In the genomic region with DNA sequence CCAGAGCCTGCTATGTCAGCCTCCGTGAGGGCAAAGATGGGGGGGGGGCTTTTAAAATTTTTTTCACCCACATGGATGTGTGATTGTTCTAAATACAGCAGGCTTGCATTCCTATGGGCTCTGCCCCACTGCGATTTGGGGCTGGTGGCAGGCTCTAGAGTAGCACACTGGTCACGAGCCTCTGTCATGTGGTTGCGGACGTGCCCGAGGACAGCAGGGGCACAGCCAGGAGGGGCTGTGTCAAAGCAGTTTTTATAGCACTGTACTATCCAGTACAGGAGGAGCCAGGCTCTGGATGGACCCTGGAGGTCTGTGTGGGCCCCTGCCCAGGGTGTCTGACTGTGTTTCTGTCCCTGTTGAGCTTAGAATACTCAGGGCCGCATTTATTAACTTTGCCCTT, we compare ENCODE assay signal across 30 mouse cellular contexts. TPM values are rescaled to one million over a fixed set of nuclear protein-coding genes. Genes with fewer than 3 reads are reported as not detected.
DNase-seq lines count a peak whose midpoint lies in the region; ATAC-seq lines count a peak whose summit lies in the region.
"Had no signal": no experiment of that assay in that cellular context is flagged by ENCODE, and none has a peak within 500 bp of the region (broad histone marks: within the 10 kb centered on the region; RNA-seq: fewer than 3 reads in every experiment).

No protein-coding gene starts in this region.

- H3K4me2 ChIP-seq in hindbrain, embryonic 13.5 days = no peak overlapping the region
- H3K4me2 ChIP-seq in hindbrain, embryonic 14.5 days (replicated peaks) = no peak overlapping the region
- H3K4me2 ChIP-seq in heart, embryonic 13.5 days = no peak overlapping the region
- H3K4me2 ChIP-seq: kidney, embryonic 15.5 days; liver, embryonic 15.5 days; midbrain, embryonic 11.5 days; neural tube, embryonic 12.5 days had no signal

- no peak for ATAC-seq in hindbrain, embryonic 13.5 days (ENCODE audit: low FRiP score)
- no peak for ATAC-seq in hindbrain, embryonic 14.5 days (ENCODE audit: low FRiP score)
- ATAC-seq in heart, embryonic 13.5 days (ENCODE audit: extremely low read depth, insufficient number of reproducible peaks, low FRiP score, low TSS enrichment) = peak; percentile 56; the same call in 1 of the 2 replicates
- ATAC-seq: inflammation-experienced regulatory T-cells, adult 6 months had no signal

- H3K27ac ChIP-seq in hindbrain, embryonic 13.5 days = 0 out of 2 replicates have a peak overlapping the region, but pooled peaks have one; percentile 1
- no peak overlapping the region for H3K27ac ChIP-seq in hindbrain, embryonic 14.5 days
- H3K27ac ChIP-seq in heart, embryonic 13.5 days (replicated peaks) = peak overlapping the region; percentile 97
- H3K27ac ChIP-seq: liver, embryonic 15.5 days; neural tube, embryonic 12.5 days had no signal

- no peak overlapping the region for H3K9ac ChIP-seq in hindbrain, embryonic 13.5 days
- H3K9ac ChIP-seq in hindbrain, embryonic 14.5 days = no peak overlapping the region
- H3K9ac ChIP-seq in heart, embryonic 13.5 days = peak overlapping the region; percentile 73
- H3K9ac ChIP-seq: kidney, embryonic 15.5 days; liver, embryonic 15.5 days; neural tube, embryonic 12.5 days had no signal

- no peaks in the 10 kb centered on the region for H3K36me3 ChIP-seq in hindbrain, embryonic 13.5 days
- H3K36me3 ChIP-seq in hindbrain, embryonic 14.5 days (replicated peaks; ENCODE audit: control insufficient read depth, insufficient read depth) = no peaks in the 10 kb centered on the region
- peaks cover 18% of the 10 kb centered on the region for H3K36me3 ChIP-seq in heart, embryonic 13.5 days
- H3K36me3 ChIP-seq: kidney, embryonic 15.5 days; liver, embryonic 15.5 days; neural tube, embryonic 12.5 days had no signal

- H3K9me3 ChIP-seq in hindbrain, embryonic 13.5 days = no peaks in the 10 kb centered on the region
- no peaks in the 10 kb centered on the region for H3K9me3 ChIP-seq in hindbrain, embryonic 14.5 days (ENCODE audit: control insufficient read depth, low read length)
- no peaks in the 10 kb centered on the region for H3K9me3 ChIP-seq in heart, embryonic 13.5 days
- H3K9me3 ChIP-seq: kidney, embryonic 15.5 days; liver, embryonic 15.5 days; neural tube, embryonic 12.5 days had no signal

- no peak overlapping the region for H3K4me3 ChIP-seq in hindbrain, embryonic 13.5 days
- no peak overlapping the region for H3K4me3 ChIP-seq in hindbrain, embryonic 14.5 days (replicated peaks; ENCODE audit: low read length)
- H3K4me3 ChIP-seq in heart, embryonic 13.5 days = no peak overlapping the region
- H3K4me3 ChIP-seq: kidney, embryonic 15.5 days; liver, embryonic 15.5 days; neural tube, embryonic 12.5 days had no signal

- 91% methylated on average over 7 of the region's 7 CpGs for WGBS in hindbrain, embryonic 13.5 days
- 90% methylated on average over 7 of the region's 7 CpGs for WGBS in hindbrain, embryonic 14.5 days
- WGBS in heart, embryonic 13.5 days = 56% methylated on average over 7 of the region's 7 CpGs

- H3K27me3 ChIP-seq in hindbrain, embryonic 13.5 days = peaks cover 75% of the 10 kb centered on the region
- H3K27me3 ChIP-seq in hindbrain, embryonic 14.5 days (ENCODE audit: control insufficient read depth, insufficient read depth, low read length) = peaks cover 15% of the 10 kb centered on the region; the same call in 1 of the 2 replicates
- H3K27me3 ChIP-seq in heart, embryonic 13.5 days (replicated peaks) = peaks cover 42% of the 10 kb centered on the region
- H3K27me3 ChIP-seq: liver, embryonic 15.5 days had no signal

- no peak for DNase-seq in hindbrain, embryonic 14.5 days (ENCODE audit: low spot score)
- DNase-seq in heart, adult 8-10 months (ENCODE audit: low spot score) = peak; percentile 55
- peak; percentile 69 for DNase-seq in heart, postnatal 4 days
- DNase-seq in adipocyte (ENCODE audit: low spot score) = no peak
- no peak for DNase-seq in adrenal gland, adult (ENCODE audit: inconsistent age in 2 of 2, low spot score in 1 of 2)
- no peak for DNase-seq in right cerebral cortex, postnatal 10 days (ENCODE audit: low spot score in 2 of 2)
- DNase-seq: adrenal gland, postnatal 10 days; cerebellum, adult 9-11 months; kidney, postnatal 4 days; right cerebral cortex, adult 18-20 months; thymus, postnatal 4 days had no signal

- H3K4me1 ChIP-seq in hindbrain, embryonic 13.5 days (replicated peaks) = peaks cover 46% of the 10 kb centered on the region
- no peaks in the 10 kb centered on the region; the same call in 1 of the 2 replicates for H3K4me1 ChIP-seq in hindbrain, embryonic 14.5 days (replicated peaks; ENCODE audit: control insufficient read depth, insufficient read depth, low read length)
- peaks cover 61% of the 10 kb centered on the region for H3K4me1 ChIP-seq in heart, embryonic 13.5 days

RNA-seq across cellular contexts. Expression of a gene that starts 5.9 kb away (rescaled TPM):
- not detected in 2 replicates for polyA plus RNA-seq in hindbrain, embryonic 13.5 days (2015; fragmentation: Nextera tagmentation; extraction: Ambion mirVana)
- polyA plus RNA-seq in hindbrain, embryonic 14.5 days (2014; fragmentation: Nextera tagmentation; extraction: Ambion mirVana) = not detected in 2 replicates
- not detected for total RNA-seq in heart, adult 8-10 months (2022)
- not detected in 2 replicates for polyA plus RNA-seq in heart, embryonic 13.5 days (2015; fragmentation: Nextera tagmentation; extraction: Ambion mirVana)
- not detected for total RNA-seq in heart, postnatal 4 days (2021)
- total RNA-seq: adrenal gland, postnatal 10 days; gastrocnemius, adult 8-10 months; granulocyte monocyte progenitor cell, adult 5-6 weeks; left cerebral cortex, postnatal 10 days; monocyte, adult 5-6 weeks had no signal
- polyA plus RNA-seq: brain, embryonic 14.5 days; C2C12; embryonic facial prominence, embryonic 14.5 days; forebrain, embryonic 16.5 days; inflammation-experienced regulatory T-cells, adult 6 months; kidney, embryonic 15.5 days; limb, embryonic 14.5 days; liver, embryonic 15.5 days; lung, embryonic 16.5 days; midbrain, embryonic 11.5 days; neural tube, embryonic 12.5 days; spleen, adult 2 months; stomach, embryonic 14.5 days had no signal

RNA-seq across cellular contexts. Expression of a gene that starts 28.5 kb away (rescaled TPM):
- polyA plus RNA-seq in hindbrain, embryonic 13.5 days (2015; fragmentation: Nextera tagmentation; extraction: Ambion mirVana) = 0.88 and 1.2 TPM in 2 replicates
- polyA plus RNA-seq in hindbrain, embryonic 14.5 days (2014; fragmentation: Nextera tagmentation; extraction: Ambion mirVana) = 1.4 and 1.5 TPM in 2 replicates
- total RNA-seq in heart, adult 8-10 months (2022) = 1 to 10 TPM in 1 of 4 experiments, under 1 TPM in 3; 0.47 to 1.2 (median 0.53) TPM
- 2.3 and 2.5 TPM in 2 replicates for polyA plus RNA-seq in heart, embryonic 13.5 days (2015; fragmentation: Nextera tagmentation; extraction: Ambion mirVana)
- 1 to 10 TPM in 1 of 2 experiments, under 1 TPM in 1; 0.99 to 1.0 TPM for total RNA-seq in heart, postnatal 4 days (2021)
- total RNA-seq: granulocyte monocyte progenitor cell, adult 5-6 weeks; monocyte, adult 5-6 weeks had no signal
- polyA plus RNA-seq: C2C12 had no signal

Comparison
In these comparisons a context has a peak if more than half of its experiments do, and no peak if none do; other contexts are left out.
1. DNase-seq: peak in heart, adult 8-10 months (single experiment) and heart, postnatal 4 days (single experiment); none in hindbrain, embryonic 14.5 days (single experiment), adipocyte (single experiment), adrenal gland, adult (0 of 2) and right cerebral cortex, postnatal 10 days (0 of 2).